Mouse (Mus musculus) MEL (cell line): Measurements from ENCODE around the gene Sertad2. TPM values are rescaled to one million over a fixed set of nuclear protein-coding genes. Genes with fewer than 3 reads are reported as not detected.

Experiments
- DNase-seq: peaks from one replicate; pipeline ENCODE4 v3.0.0; 2011; ENCODE audit warnings: low read depth, low spot score
- H3K27ac ChIP-seq: 2 replicates; pipeline ENCODE4 v1.5.1; 2012; ENCODE audit warnings: low read depth, mild to moderate bottlenecking, control low read depth, low read length, moderate library complexity; ENCODE audit not compliant: control insufficient read depth
- H3K27me3 ChIP-seq, 2 experiments: fragments of 150-350 bp in 1 of 2; sonication (generic) in 1 of 2; 2 replicates each; pipeline ENCODE4 v1.6.1; 2012; ENCODE audit warnings: low read length in 2 of 2, mild to moderate bottlenecking in 2 of 2, improper control_type of control experiment in 1 of 2, moderate library complexity in 1 of 2; ENCODE audit not compliant: insufficient read depth in 2 of 2, control insufficient read depth in 1 of 2
- H3K36me3 ChIP-seq, 2 experiments: 2 replicates each; pipeline ENCODE4 v1.6.1; 2012 to 2014; ENCODE audit warnings: low read length in 2 of 2, improper control_type of control experiment in 1 of 2, inconsistent platforms in 1 of 2, mild to moderate bottlenecking in 1 of 2; ENCODE audit not compliant: insufficient read depth in 2 of 2, control insufficient read depth in 1 of 2
- H3K4me1 ChIP-seq, 2 experiments: fragments of 150-350 bp in 1 of 2; sonication (generic) in 1 of 2; 2 replicates each; pipeline ENCODE4 v1.6.1; 2012; ENCODE audit warnings: low read length in 2 of 2, improper control_type of control experiment in 1 of 2, mild to moderate bottlenecking in 1 of 2; ENCODE audit not compliant: insufficient read depth in 2 of 2, control insufficient read depth in 1 of 2
- H3K4me3 ChIP-seq, 2 experiments: fragments of 150-350 bp in 1 of 2; sonication (generic) in 1 of 2; 2 replicates each; pipeline ENCODE4 v1.5.1; 2012; ENCODE audit warnings: low read depth in 2 of 2, low read length in 2 of 2, mild to moderate bottlenecking in 2 of 2, moderate library complexity in 2 of 2, control low read depth in 1 of 2, improper control_type of control experiment in 1 of 2; ENCODE audit not compliant: control insufficient read depth in 1 of 2, insufficient read depth in 1 of 2
- H3K79me2 ChIP-seq: 2 replicates; pipeline ENCODE4 v1.6.1; 2012; ENCODE audit warnings: mild to moderate bottlenecking, low read length, moderate library complexity; ENCODE audit not compliant: control insufficient read depth, poor library complexity, insufficient read depth
- H3K9ac ChIP-seq: 2 replicates; pipeline ENCODE4 v1.6.1; 2012; ENCODE audit warnings: low read depth, mild to moderate bottlenecking, control low read depth, low read length, moderate library complexity; ENCODE audit not compliant: control insufficient read depth, poor library complexity, severe bottlenecking
- H3K9me3 ChIP-seq: fragments of 150-350 bp; sonication (generic); replicated peaks from 2 replicates; pipeline ENCODE4 v1.6.1; 2012; ENCODE audit warnings: mild to moderate bottlenecking, low read length, improper control_type of control experiment, moderate library complexity; ENCODE audit not compliant: insufficient read depth
- CHD1 ChIP-seq: IDR thresholded peaks from 2 replicates; pipeline ENCODE4 v1.6.1; 2012; ENCODE audit warnings: low read depth, mild to moderate bottlenecking, inconsistent platforms, low read length, improper control_type of control experiment
- CHD2 ChIP-seq: IDR thresholded peaks from 2 replicates; pipeline ENCODE4 v1.6.1; 2011; ENCODE audit warnings: low read length, improper control_type of control experiment
- E2F4 ChIP-seq: IDR thresholded peaks from 2 replicates; pipeline ENCODE4 v1.6.1; 2011; ENCODE audit warnings: low read depth, low read length, improper control_type of control experiment, borderline replicate concordance
- ELF1 ChIP-seq: IDR thresholded peaks from 2 replicates; pipeline ENCODE4 v1.6.1; 2014; ENCODE audit warnings: low read depth, mild to moderate bottlenecking, inconsistent platforms, low read length, improper control_type of control experiment, moderate library complexity
- GABPA ChIP-seq: IDR thresholded peaks from 2 replicates; pipeline ENCODE4 v1.6.1; 2012; ENCODE audit warnings: low read depth, mild to moderate bottlenecking, inconsistent platforms, low read length, improper control_type of control experiment, moderate library complexity
- GATA1 ChIP-seq: IDR thresholded peaks from 2 replicates; pipeline ENCODE4 v1.6.1; 2011; ENCODE audit warnings: low read depth, low read length, improper control_type of control experiment
- JUND ChIP-seq: IDR thresholded peaks from 2 replicates; pipeline ENCODE4 v1.6.1; 2011; ENCODE audit warnings: low read depth, mild to moderate bottlenecking, improper control_type of control experiment, low read length
- KAT2A ChIP-seq: conservative IDR thresholded peaks from 2 replicates; pipeline ENCODE4 v1.6.1; 2012; ENCODE audit warnings: low read depth, low read length, improper control_type of control experiment, inconsistent platforms
- MAFK ChIP-seq: IDR thresholded peaks from 2 replicates; pipeline ENCODE4 v1.6.1; 2011; ENCODE audit warnings: low read depth, mild to moderate bottlenecking, low read length, improper control_type of control experiment, borderline replicate concordance
- MAZ ChIP-seq: IDR thresholded peaks from 2 replicates; pipeline ENCODE4 v1.6.1; 2012; ENCODE audit warnings: low read depth, mild to moderate bottlenecking, inconsistent platforms, low read length, improper control_type of control experiment
- MXI1 ChIP-seq: IDR thresholded peaks from 2 replicates; pipeline ENCODE4 v1.6.1; 2011; ENCODE audit warnings: mild to moderate bottlenecking, low read depth, low read length, improper control_type of control experiment
- NELFE ChIP-seq: IDR thresholded peaks from 2 replicates; pipeline ENCODE4 v1.6.1; 2011; ENCODE audit warnings: low read depth, low read length, improper control_type of control experiment
- POLR2A ChIP-seq, 2 experiments: IDR thresholded peaks; 2 replicates each; pipeline ENCODE4 v1.6.1; 2011 to 2012; ENCODE audit warnings: low read length in 2 of 2, mild to moderate bottlenecking in 2 of 2, control low read depth in 1 of 2, improper control_type of control experiment in 1 of 2, low read depth in 1 of 2, moderate library complexity in 1 of 2; ENCODE audit not compliant: control insufficient read depth in 1 of 2, insufficient read depth in 1 of 2, poor library complexity in 1 of 2
- POLR2AphosphoS2 ChIP-seq: IDR thresholded peaks from 2 replicates; pipeline ENCODE4 v1.6.1; 2011; ENCODE audit warnings: low read length, improper control_type of control experiment
- RAD21 ChIP-seq: IDR thresholded peaks from 2 replicates; pipeline ENCODE4 v1.6.1; 2011; ENCODE audit warnings: mild to moderate bottlenecking, low read depth, low read length, improper control_type of control experiment
- RCOR1 ChIP-seq: IDR thresholded peaks from 2 replicates; pipeline ENCODE4 v1.6.1; 2012; ENCODE audit warnings: low read depth, mild to moderate bottlenecking, inconsistent platforms, low read length, improper control_type of control experiment
- SMC3 ChIP-seq: IDR thresholded peaks from 2 replicates; pipeline ENCODE4 v1.6.1; 2011; ENCODE audit warnings: low read depth, low read length, improper control_type of control experiment
- TAL1 ChIP-seq: IDR thresholded peaks from 2 replicates; pipeline ENCODE4 v1.6.1; 2012; ENCODE audit warnings: mild to moderate bottlenecking, inconsistent platforms, low read length, moderate library complexity, mixed read lengths
- TBP ChIP-seq: IDR thresholded peaks from 2 replicates; pipeline ENCODE4 v1.8.0; 2011; ENCODE audit warnings: low read depth, low read length, improper control_type of control experiment
- UBTF ChIP-seq: IDR thresholded peaks from 2 replicates; pipeline ENCODE4 v1.6.1; 2012; ENCODE audit warnings: low read depth, mild to moderate bottlenecking, inconsistent platforms, low read length, improper control_type of control experiment, moderate library complexity, borderline replicate concordance; ENCODE audit not compliant: insufficient read depth
- ZC3H11A ChIP-seq: IDR thresholded peaks from 2 replicates; pipeline ENCODE4 v1.6.1; 2012; ENCODE audit warnings: low read depth, mild to moderate bottlenecking, inconsistent platforms, low read length, improper control_type of control experiment
- ZKSCAN1 ChIP-seq: IDR thresholded peaks from 2 replicates; pipeline ENCODE4 v1.6.1; 2012; ENCODE audit warnings: low read depth, mild to moderate bottlenecking, inconsistent platforms, low read length, improper control_type of control experiment, moderate library complexity
- ZNF384 ChIP-seq: IDR thresholded peaks from 2 replicates; pipeline ENCODE4 v1.6.1; 2012; ENCODE audit warnings: low read depth, mild to moderate bottlenecking, inconsistent platforms, low read length, improper control_type of control experiment
- polyA plus RNA-seq, 2 experiments: library from polyadenylated mRNA; stranded (reverse) in 1 of 2; unstranded in 1 of 2; fragments of >175 nt in 1 of 2; fragments of >200 nt in 1 of 2; gene quantifications; 2 replicates each; pipeline versions ENCODE4 v1.2.1 to v1.2.4; 2012; ENCODE audit warnings: low replicate concordance in 2 of 2, low read depth in 1 of 2; ENCODE audit not compliant: insufficient read length in 2 of 2, insufficient read depth in 1 of 2, missing spikeins in 1 of 2
- total RNA-seq: library from RNA; depleted of rRNA; stranded (reverse); fragments of 300-350 nt; gene quantifications from 2 replicates; pipeline ENCODE4 v1.2.3, GENCODE M21; 2012

Gene Sertad2
- total and polyA plus RNA-seq, 3 experiments, result 7.0 to 11.5 TPM; not detected in 1

DNA sequence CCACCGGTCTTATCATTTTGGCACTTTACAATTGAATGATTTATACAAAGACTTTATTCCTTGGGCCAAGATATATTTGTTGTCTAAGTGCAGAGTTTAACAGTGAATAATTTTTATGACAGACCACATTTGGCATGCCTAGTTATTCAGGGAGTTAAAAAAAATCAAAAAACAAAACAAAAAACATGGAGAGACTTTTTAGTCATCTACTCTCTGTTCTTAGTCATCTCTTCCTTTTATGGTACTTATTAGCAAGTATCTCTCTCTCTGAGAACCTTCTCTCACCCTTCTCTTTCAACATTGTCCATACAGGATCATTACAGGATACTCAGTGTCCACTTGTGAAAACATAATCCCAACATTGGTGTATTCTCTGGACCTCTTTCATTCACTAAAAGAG, 42.2 kb downstream of the Sertad2 start:
- Histone ChIP-seq H3K27me3 (no peaks in the 10 kb centered on the region), H3K9me3 (no peaks in the 10 kb centered on the region), H3K27ac (no peak overlapping the region), H3K4me1 (no peaks in the 10 kb centered on the region), H3K79me2 (no peaks in the 10 kb centered on the region), H3K9ac (no peak overlapping the region)
- no peak for DNase-seq
- no peak for TF ChIP-seq ZC3H11A
- no peak for TF ChIP-seq RAD21
- no peak for TF ChIP-seq KAT2A
- no peak for TF ChIP-seq MXI1
- TF ChIP-seq MAFK, result no peak
- TF ChIP-seq TAL1, result no peak
- TF ChIP-seq MAZ, result no peak
- no peak for TF ChIP-seq GABPA
- TF ChIP-seq GATA1, result no peak
- TF ChIP-seq, all 39 proteins: peak for 0
- Histone ChIP-seq H3K36me3 (no peaks in the 10 kb centered on the region), H3K4me3 (no peak overlapping the region)

DNA sequence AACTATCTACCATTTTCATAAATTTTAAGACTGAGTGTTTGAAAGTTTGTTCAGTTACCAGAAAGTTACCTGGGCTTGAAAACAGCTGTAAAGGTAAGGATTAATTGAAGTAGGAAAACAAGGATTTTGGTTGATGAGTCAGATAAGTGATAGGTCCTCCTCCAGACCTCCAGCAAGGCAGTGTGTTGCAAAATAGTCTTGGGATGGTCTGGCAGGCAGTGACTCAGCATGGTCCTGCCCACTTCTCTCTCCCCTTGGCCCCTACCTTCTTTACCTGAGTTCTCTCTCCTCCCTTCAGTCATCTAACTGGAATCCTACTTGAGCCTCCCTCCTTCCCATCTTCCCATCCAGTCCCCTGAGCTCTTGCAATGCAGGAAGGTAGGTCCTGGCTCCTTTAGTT, 43.1 kb downstream of the Sertad2 start:
- H3K36me3 ChIP-seq, result no peaks in the 10 kb centered on the region
- no peak overlapping the region for H3K4me3 ChIP-seq
- no peak for DNase-seq
- no peaks in the 10 kb centered on the region for H3K27me3 ChIP-seq
- H3K79me2 ChIP-seq, result no peaks in the 10 kb centered on the region
- no peak for TF ChIP-seq POLR2A (IDR thresholded peaks at IDR 0.05; ENCODE audit: control insufficient read depth in 1 of 2, insufficient read depth in 1 of 2, low read depth in 1 of 2, low read length in 2 of 2, poor library complexity in 1 of 2)
- no peak for TF ChIP-seq MAFK
- no peak for TF ChIP-seq RCOR1
- TF ChIP-seq TAL1, result no peak
- TF ChIP-seq ZC3H11A, result no peak
- no peak for TF ChIP-seq ZNF384
- TF ChIP-seq TBP, result no peak
- no peak for TF ChIP-seq CHD1
- no peak for TF ChIP-seq ELF1
- TF ChIP-seq MAZ, result no peak
- no peak overlapping the region for H3K27ac ChIP-seq
- no peaks in the 10 kb centered on the region for H3K4me1 ChIP-seq
- no peaks in the 10 kb centered on the region for H3K9me3 ChIP-seq
- H3K9ac ChIP-seq, result no peak overlapping the region

DNA sequence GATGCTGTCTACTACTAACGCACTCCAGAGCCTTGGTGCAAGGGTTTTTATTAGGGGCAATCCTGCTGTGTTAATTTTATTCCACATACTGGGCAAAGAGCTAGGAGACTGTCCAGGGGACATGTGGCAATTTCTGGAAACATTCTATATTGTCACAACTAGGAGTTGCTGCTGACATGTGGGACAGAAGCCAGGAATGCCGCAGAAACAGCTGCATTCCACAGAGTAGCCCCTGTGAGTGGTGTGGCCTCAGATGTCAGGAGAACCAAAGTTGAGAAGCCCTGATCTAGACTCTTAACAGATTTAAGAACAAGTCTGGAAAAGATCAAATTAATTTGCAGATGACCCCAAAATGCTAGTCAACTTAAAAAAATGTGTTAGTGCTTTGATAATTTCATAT, 46.3 kb downstream of the Sertad2 start:
- no peaks in the 10 kb centered on the region for H3K27me3 ChIP-seq
- TF ChIP-seq RCOR1, result no peak
- TF ChIP-seq E2F4, result no peak
- no peak for TF ChIP-seq GABPA
- no peak for TF ChIP-seq ZKSCAN1
- no peak for TF ChIP-seq JUND
- TF ChIP-seq UBTF, result no peak
- TF ChIP-seq MAFK, result no peak
- no peak for TF ChIP-seq CHD2
- TF ChIP-seq ZC3H11A, result no peak
- TF ChIP-seq RAD21, result no peak
- no peak for TF ChIP-seq NELFE
- no peak for TF ChIP-seq ZNF384
- TF ChIP-seq POLR2AphosphoS2, result no peak
- no peak for TF ChIP-seq SMC3
- TF ChIP-seq MAZ, result no peak
- no peak overlapping the region for H3K4me3 ChIP-seq
- H3K36me3 ChIP-seq, result no peaks in the 10 kb centered on the region
- H3K9ac ChIP-seq, result no peak overlapping the region
- H3K9me3 ChIP-seq, result no peaks in the 10 kb centered on the region
- H3K27ac ChIP-seq, result no peak overlapping the region
- DNase-seq, result no peak
- no peaks in the 10 kb centered on the region for H3K4me1 ChIP-seq
- no peaks in the 10 kb centered on the region for H3K79me2 ChIP-seq
